8 mouse cellular contexts compared by ENCODE assay signal in genomic region chr19:36257748-36258538, GRCm38 (mm10).
DNase-seq lines count a peak whose midpoint lies in the region; ATAC-seq and TF ChIP-seq lines count a peak whose summit lies in the region.

No protein-coding gene starts in this region.

- no peak overlapping the region for H3K27ac ChIP-seq in cerebellum, adult 2 months (ENCODE audit: insufficient read depth, low read length)
- H3K27ac ChIP-seq in neural tube, embryonic 15.5 days (replicated peaks) = no peak overlapping the region
- no peak overlapping the region for H3K27ac ChIP-seq in kidney, adult 2 months (ENCODE audit: insufficient read depth, low read depth, low read length)

- no peak for TF ChIP-seq POLR2A in cerebellum, adult 2 months (IDR thresholded peaks at IDR 0.05; ENCODE audit: borderline replicate concordance, insufficient read depth, low read length)
- no peak for TF ChIP-seq POLR2A in kidney, adult 2 months (IDR thresholded peaks at IDR 0.05; ENCODE audit: low read depth, low read length)

- TF ChIP-seq CTCF in cerebellum, adult 2 months (IDR thresholded peaks at IDR 0.05; ENCODE audit: borderline replicate concordance, insufficient read depth, low read depth, low read length) = no peak
- no peak for TF ChIP-seq CTCF in kidney, adult 2 months (conservative IDR thresholded peaks at IDR 0.05; ENCODE audit: insufficient read depth, insufficient read length, low read depth, low read length)

- 26% methylated on average over 10 of the region's 10 CpGs for WGBS in cerebellum, adult 2 months
- WGBS in neural tube, embryonic 15.5 days = 34% methylated on average over 10 of the region's 10 CpGs
- WGBS in kidney, adult 2 months = 47% methylated on average over 10 of the region's 10 CpGs

- ATAC-seq in neural tube, embryonic 15.5 days (ENCODE audit: low FRiP score) = no peak; the same call in 1 of the 2 replicates

- no peak overlapping the region for H3K4me3 ChIP-seq in cerebellum, adult 2 months (replicated peaks; ENCODE audit: insufficient read depth, low read depth, low read length)
- H3K4me3 ChIP-seq in neural tube, embryonic 15.5 days (replicated peaks) = no peak overlapping the region
- no peak overlapping the region for H3K4me3 ChIP-seq in kidney, adult 2 months (ENCODE audit: insufficient read depth, low read depth, low read length)

- H3K9me3 ChIP-seq in neural tube, embryonic 15.5 days (replicated peaks) = no peaks in the 10 kb centered on the region

- no peaks in the 10 kb centered on the region for H3K27me3 ChIP-seq in cerebellum, adult 2 months (ENCODE audit: control insufficient read depth, insufficient read depth, low read length)
- H3K27me3 ChIP-seq in neural tube, embryonic 15.5 days (replicated peaks) = no peaks in the 10 kb centered on the region
- H3K27me3 ChIP-seq in kidney, adult 2 months (replicated peaks; ENCODE audit: control insufficient read depth, insufficient read depth, low read length) = no peaks in the 10 kb centered on the region

- H3K4me2 ChIP-seq in neural tube, embryonic 15.5 days = peak overlapping the region; percentile 11; the same call in 1 of the 2 replicates

- no peaks in the 10 kb centered on the region for H3K36me3 ChIP-seq in neural tube, embryonic 15.5 days
- no peaks in the 10 kb centered on the region for H3K36me3 ChIP-seq in kidney, adult 2 months (ENCODE audit: control insufficient read depth, insufficient read depth, low read length)

- H3K4me1 ChIP-seq in cerebellum, adult 2 months (ENCODE audit: control insufficient read depth, insufficient read depth, low read length) = no peaks in the 10 kb centered on the region
- peaks cover 13% of the 10 kb centered on the region for H3K4me1 ChIP-seq in neural tube, embryonic 15.5 days
- H3K4me1 ChIP-seq in kidney, adult 2 months (ENCODE audit: control insufficient read depth, insufficient read depth, low read length) = no peaks in the 10 kb centered on the region

- DNase-seq in cerebellum, adult 2 months = peak; percentile 6 to 17
- no peak for DNase-seq in cerebellum, adult 8-10 months
- peak; percentile 16 for DNase-seq in retina, adult 2 months (ENCODE audit: low read depth, low spot score)
- no peak for DNase-seq in retina, embryonic 14.5 days (ENCODE audit: low spot score)
- peak; percentile 43 to 77 for DNase-seq in layer of hippocampus, adult 18-20 months (ENCODE audit: low spot score in 2 of 2)
- no peak for DNase-seq in spleen, postnatal 10 days (ENCODE audit: low spot score in 2 of 2)
- no peak for DNase-seq in kidney, adult 2 months

- H3K9ac ChIP-seq in neural tube, embryonic 15.5 days (replicated peaks) = no peak overlapping the region

Comparison
In these comparisons a context has a peak if more than half of its experiments do, and no peak if none do; other contexts are left out.
1. DNase-seq: peak in cerebellum, adult 2 months (2 of 2), retina, adult 2 months (single experiment) and layer of hippocampus, adult 18-20 months (2 of 2); none in cerebellum, adult 8-10 months (single experiment), retina, embryonic 14.5 days (single experiment), spleen, postnatal 10 days (0 of 2) and kidney, adult 2 months (single experiment).